Mouse (Mus musculus) G1E (cell line): ENCODE data around the gene Gadd45gip1. TPM values are rescaled to one million over a fixed set of nuclear protein-coding genes. Genes with fewer than 3 reads are reported as not detected.
A peak's percentile ranks its signal among the peaks of the same experiment; 100 is the strongest.

ENCODE experiments used
- ATAC-seq: 2 replicates; pipeline ENCODE4 v1.8.0; 2016; ENCODE audit warnings: mild to moderate bottlenecking; ENCODE audit not compliant: insufficient number of reproducible peaks, poor library complexity, low FRiP score, severe bottlenecking; ENCODE audit errors: extremely low read depth
- DNase-seq: peaks from one replicate; pipeline ENCODE4 v3.0.0; 2012; ENCODE audit warnings: low spot score
- H3K27me3 ChIP-seq: 2 replicates; pipeline ENCODE4 v1.6.1; 2012; ENCODE audit warnings: mild to moderate bottlenecking, low read length, inconsistent platforms; ENCODE audit not compliant: insufficient read depth
- H3K36me3 ChIP-seq: replicated peaks from 2 replicates; pipeline ENCODE3; 2012; ENCODE audit warnings: mild to moderate bottlenecking, inconsistent platforms
- H3K4me1 ChIP-seq: 2 replicates; pipeline ENCODE4 v1.6.1; 2012; ENCODE audit warnings: low read depth, low read length, inconsistent platforms, mixed read lengths; ENCODE audit not compliant: insufficient read depth
- H3K4me3 ChIP-seq: 2 replicates; pipeline ENCODE4 v1.5.1; 2012; ENCODE audit warnings: low read depth, mild to moderate bottlenecking, inconsistent platforms, low read length, moderate library complexity, mixed read lengths
- H3K9me3 ChIP-seq: replicated peaks from 2 replicates; pipeline ENCODE4 v1.6.1; 2012; ENCODE audit warnings: inconsistent platforms
- CTCF ChIP-seq: IDR thresholded peaks from 2 replicates; pipeline ENCODE4 v1.5.1; 2012; ENCODE audit warnings: low read depth, low read length, inconsistent platforms, mixed read lengths
- GATA1 ChIP-seq: IDR thresholded peaks from 2 replicates; pipeline ENCODE4 v1.6.1; 2012; ENCODE audit warnings: borderline replicate concordance, low read length, inconsistent platforms, mixed read lengths
- GATA2 ChIP-seq: IDR thresholded peaks from 2 replicates; pipeline ENCODE4 v1.6.1; 2012; ENCODE audit warnings: low read depth, low read length, inconsistent platforms, borderline replicate concordance
- POLR2AphosphoS5 ChIP-seq: IDR thresholded peaks from 2 replicates; pipeline ENCODE4 v1.6.1; 2012; ENCODE audit warnings: low read depth, low read length, inconsistent platforms; ENCODE audit not compliant: insufficient replicate concordance
- TAL1 ChIP-seq: conservative IDR thresholded peaks from 2 replicates; pipeline ENCODE4 v1.6.1; 2012; ENCODE audit warnings: low read depth, low read length, inconsistent platforms, mixed read lengths
- polyA plus RNA-seq: library from polyadenylated mRNA; stranded (reverse); fragments of >175 nt; gene quantifications from 2 replicates; pipeline ENCODE4 v1.2.3, GENCODE M21; 2012
- total RNA-seq, 2 experiments: library from RNA; stranded (forward) in 1 of 2; stranded (reverse) in 1 of 2; fragments of 200-1000 nt in 1 of 2; fragments of >200 nt in 1 of 2; fragmentation: Nextera tagmentation in 1 of 2; gene quantifications; 2 replicates each; pipeline ENCODE4 v1.2.3; 2014 to 2017

Gadd45gip1 gene
- total and polyA plus RNA-seq, 3 experiments, result 13.0 to 79.7 (median 20.4) TPM

DNA sequence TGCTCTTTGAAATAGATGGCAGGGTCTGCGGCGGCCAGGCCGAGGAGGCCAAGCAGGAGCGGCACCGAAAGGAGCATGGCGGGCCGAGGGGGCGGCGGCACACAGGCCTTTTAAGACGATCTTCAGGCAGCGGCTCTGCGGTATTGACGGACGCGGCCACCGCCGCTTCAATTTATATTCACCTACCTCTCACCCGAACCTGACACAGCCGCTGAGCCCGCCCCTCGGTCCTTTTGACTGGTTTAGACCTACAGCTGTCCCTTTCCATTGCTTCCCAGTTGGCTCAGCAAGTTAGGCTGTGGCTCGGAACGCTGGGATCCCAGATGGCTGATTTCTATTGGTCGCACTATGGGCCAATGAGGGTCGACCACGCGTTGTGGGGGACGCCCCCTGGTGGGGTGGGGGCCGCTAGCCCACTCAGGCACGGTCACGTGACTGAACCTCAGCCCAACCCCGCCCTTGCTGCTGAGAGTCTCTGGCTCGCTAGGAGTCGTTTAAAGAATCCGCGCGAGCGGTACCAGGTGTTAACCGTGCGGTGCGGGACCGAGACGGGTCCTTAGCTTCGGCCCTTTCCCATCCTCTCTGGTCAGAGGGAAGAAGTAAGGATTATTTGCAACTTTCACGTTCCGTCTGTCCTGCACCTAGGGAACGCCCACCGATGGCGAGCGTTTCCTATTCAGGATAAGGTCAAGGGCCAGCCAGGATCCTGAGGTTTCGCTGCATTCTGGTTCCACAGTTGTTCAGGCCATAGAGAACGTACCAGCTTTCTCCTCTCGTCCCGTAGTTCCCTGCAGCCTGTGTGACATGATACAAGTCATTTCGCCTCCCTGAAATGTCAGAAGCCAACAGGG lies 15.6 kb downstream of the Gadd45gip1 start, which contains the start of gene Calr:
Gene Calr (minus strand): TSS at position 213 of the 851 bp plus-strand sequence.
- H3K4me1 ChIP-seq, result peaks cover 46% of the 10 kb centered on the region
- TF ChIP-seq CTCF (no peak), POLR2AphosphoS5 (peak; percentile 93)
- H3K27me3 ChIP-seq, result no peaks in the 10 kb centered on the region
- H3K4me3 ChIP-seq, result peak within 1 kb of the TSS; percentile 91
- H3K36me3 ChIP-seq, result peaks cover 50% of the 10 kb centered on the region
- H3K9me3 ChIP-seq, result no peaks in the 10 kb centered on the region
- ATAC-seq, result peak; percentile 89
- peak; percentile 97 for DNase-seq

GRCm38 (mm10) chr8:84847684-84848435 lies 16.5 kb downstream of the Gadd45gip1 start:
- peaks cover 43% of the 10 kb centered on the region for H3K36me3 ChIP-seq
- TF ChIP-seq TAL1 (peak; percentile 80), GATA2 (no peak)
- H3K27me3 ChIP-seq, result no peaks in the 10 kb centered on the region
- ATAC-seq, result peak; percentile 58
- DNase-seq, result peak; percentile 78
- H3K9me3 ChIP-seq, result no peaks in the 10 kb centered on the region
- peaks cover 41% of the 10 kb centered on the region for H3K4me1 ChIP-seq
- H3K4me3 ChIP-seq, result peak overlapping the region; percentile 91

DNA sequence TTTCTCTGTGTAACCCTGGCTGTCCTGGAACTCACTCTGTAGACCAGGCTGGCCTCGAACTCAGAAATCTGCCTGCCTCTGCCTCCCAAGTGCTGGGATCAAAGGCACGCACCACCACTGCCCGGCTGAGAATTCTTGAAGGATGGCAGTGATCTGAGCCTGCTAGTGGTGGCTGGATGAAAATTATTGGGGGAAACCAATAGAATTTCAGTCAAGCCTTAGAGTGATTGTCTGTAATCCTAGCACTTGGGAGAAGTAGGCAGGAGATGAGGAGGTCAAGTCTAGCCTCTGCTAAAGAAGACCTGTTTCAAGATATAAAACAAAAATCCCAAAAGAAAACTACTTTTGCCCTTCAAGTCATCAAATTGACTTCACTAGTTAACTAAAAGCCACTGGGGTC lies 25.1 kb downstream of the Gadd45gip1 start:
- Histone ChIP-seq H3K36me3 (peaks cover 38% of the 10 kb centered on the region), H3K4me1 (peaks cover 38% of the 10 kb centered on the region), H3K27me3 (no peaks in the 10 kb centered on the region), H3K4me3 (peak overlapping the region; percentile 98; the same call in 1 of the 2 replicates), H3K9me3 (no peaks in the 10 kb centered on the region)
- ATAC-seq, result no peak
- TF ChIP-seq GATA2, result no peak
- no peak for DNase-seq

- H3K4me3 ChIP-seq, result peak within 1 kb of the TSS; percentile 98
- no peaks in the 10 kb centered on the region for H3K9me3 ChIP-seq
- peaks cover 42% of the 10 kb centered on the region for H3K36me3 ChIP-seq
- H3K27me3 ChIP-seq, result no peaks in the 10 kb centered on the region
- DNase-seq (peak; percentile 60), ATAC-seq (peak; percentile 91)
- H3K4me1 ChIP-seq, result peaks cover 42% of the 10 kb centered on the region
- TF ChIP-seq POLR2AphosphoS5, result peak; percentile 63; the same call in 1 of the 2 replicates
- TF ChIP-seq GATA2, result no peak
Observed at GRCm38 (mm10) chr8:84856864-84857441, 25.6 kb downstream of the Gadd45gip1 start, which contains the start of gene Farsa. Gene Farsa (plus strand): TSS chr8:84856989.

GRCm38 (mm10) chr8:84871376-84872308 lies 40.3 kb downstream of the Gadd45gip1 start, which contains the start of gene Syce2:
Gene Syce2 (plus strand): TSS chr8:84872111.
- TF ChIP-seq GATA1, result no peak
- TF ChIP-seq GATA2, result no peak
- no peak for TF ChIP-seq TAL1
- TF ChIP-seq POLR2AphosphoS5, result no peak; the same call in 1 of the 2 replicates
- no peak for TF ChIP-seq CTCF
- H3K36me3 ChIP-seq, result peaks cover 79% of the 10 kb centered on the region
- DNase-seq (peak; percentile 52), ATAC-seq (peak; percentile 30; the same call in 1 of the 2 replicates)
- H3K9me3 ChIP-seq, result no peaks in the 10 kb centered on the region
- H3K27me3 ChIP-seq, result no peaks in the 10 kb centered on the region
- H3K4me3 ChIP-seq, result peak within 1 kb of the TSS; percentile 73
- H3K4me1 ChIP-seq, result peaks cover 69% of the 10 kb centered on the region
